Mouse (Mus musculus): Measurements from ENCODE around the gene Adamts18.

- TF ChIP-seq CTCF (IDR thresholded peaks at IDR 0.05; ENCODE audit: low read depth) (no peak), EP300 (IDR thresholded peaks at IDR 0.05; ENCODE audit: low read depth) (no peak)
These were observed 49.0 kb downstream of the Adamts18 start for GRCm38 (mm10) chr8:113799550-113799949.
